Comparison of ENCODE assay signal across 14 mouse cellular contexts in the genomic region with DNA sequence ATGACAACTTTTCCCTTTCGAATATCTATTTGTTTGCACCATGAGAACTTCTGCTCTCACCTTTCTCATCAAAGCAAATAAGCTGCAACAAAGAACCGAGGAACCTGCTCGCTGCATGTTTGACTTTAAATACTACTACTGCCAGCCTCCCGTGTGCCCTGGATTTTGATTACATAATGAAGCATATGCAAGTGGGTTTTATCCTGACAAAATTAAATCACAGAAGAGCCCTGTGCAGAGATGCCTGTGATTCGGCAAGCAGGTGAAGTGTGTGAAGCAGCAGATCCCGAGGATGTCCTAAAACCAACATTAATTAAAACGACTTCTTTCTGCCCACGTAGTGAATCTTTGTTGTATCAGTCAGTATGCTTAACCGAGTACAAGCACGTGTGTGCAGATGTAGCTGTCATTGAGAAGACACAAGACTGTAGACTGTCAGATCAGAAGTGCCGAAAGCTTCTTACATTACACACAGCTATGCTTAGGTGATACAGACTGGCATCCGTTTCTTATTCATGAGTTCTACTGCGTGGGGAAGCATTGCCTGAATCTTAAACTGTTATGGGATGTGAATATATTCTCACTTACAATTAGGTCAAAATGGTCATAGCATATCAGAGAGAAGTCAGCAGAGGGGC.
A peak's percentile ranks its signal among the peaks of the same experiment; 100 is the strongest.
DNase-seq lines count a peak whose midpoint lies in the region.
"Had no signal": no experiment of that assay in that cellular context is flagged by ENCODE, and none has a peak within 500 bp of the region (broad histone marks: within the 10 kb centered on the region; RNA-seq: fewer than 3 reads in every experiment).

No protein-coding gene starts in this region.

- DNase-seq in frontal cortex, postnatal 36 days (ENCODE audit: low spot score in 2 of 2): peak; percentile 2 to 10
- no peak for DNase-seq in frontal cortex, postnatal 25 days (ENCODE audit: low spot score in 2 of 2)
- peak; percentile 15 for DNase-seq in retina, postnatal 1 day
- DNase-seq in retina, embryonic 14.5 days (ENCODE audit: low spot score): no peak
- peak; percentile 8 to 11 for DNase-seq in left cerebral cortex, adult 8-10 months (ENCODE audit: low spot score in 2 of 2)
- peak; percentile 24 for DNase-seq in telencephalon, adult 2 months (ENCODE audit: low read depth, low spot score)
- DNase-seq in MN1 (ENCODE audit: low spot score): no peak
- DNase-seq: adrenal gland, postnatal 10 days; cerebellum, adult 18-20 months; gastrocnemius, postnatal 36 days; heart, postnatal 10 days; lung, adult 18-20 months; lung, postnatal 36 days; thymus, postnatal 4 days had no signal

Comparison
In these comparisons a context has a peak if more than half of its experiments do, and no peak if none do; other contexts are left out.
1. DNase-seq: peak in frontal cortex, postnatal 36 days (2 of 2), retina, postnatal 1 day (single experiment), left cerebral cortex, adult 8-10 months (2 of 2) and telencephalon, adult 2 months (single experiment); none in frontal cortex, postnatal 25 days (0 of 2), retina, embryonic 14.5 days (single experiment) and MN1 (single experiment).